Mouse (Mus musculus): ENCODE measurements at regions not wholly inside any gene's neighbourhood (a gene's known extent, or its start where the extent isn't known, plus 50 kb on each side); places are given as distances from the start of the nearest gene placed in this dataset.

DNA sequence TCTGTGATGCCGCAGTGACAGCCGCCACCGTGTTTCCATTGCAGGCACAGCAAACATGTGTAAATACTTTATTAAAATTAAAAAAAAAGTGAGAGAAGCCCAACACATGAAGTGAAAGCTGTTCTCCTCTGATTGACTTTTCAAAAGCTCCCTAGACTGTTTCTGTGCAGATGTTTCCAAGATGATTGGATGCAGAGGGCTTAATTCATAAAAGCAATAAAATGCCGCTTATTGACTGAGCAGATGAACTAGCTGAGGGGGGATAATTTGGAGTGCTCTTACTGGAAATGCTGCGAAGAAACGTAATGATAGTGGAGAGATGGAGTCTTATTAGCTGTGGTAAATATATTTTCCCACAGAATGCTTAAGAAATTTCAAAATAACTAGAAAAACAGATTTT is 170.4 kb downstream of the Rnf144a start:
- H3K27ac ChIP-seq, result no peak overlapping the region
- no peak for ATAC-seq (ENCODE audit: insufficient read depth, low FRiP score, low read depth)
- no peaks in the 10 kb centered on the region for H3K4me1 ChIP-seq
- no peak overlapping the region for H3K4me3 ChIP-seq (replicated peaks)
- no peaks in the 10 kb centered on the region for H3K27me3 ChIP-seq (replicated peaks)
- WGBS, result 89% methylated on average over 6 of the region's 6 CpGs
- no peak overlapping the region for H3K9ac ChIP-seq
- no peaks in the 10 kb centered on the region for H3K9me3 ChIP-seq
- H3K4me2 ChIP-seq, result no peak overlapping the region
- no peaks in the 10 kb centered on the region for H3K36me3 ChIP-seq

DNA sequence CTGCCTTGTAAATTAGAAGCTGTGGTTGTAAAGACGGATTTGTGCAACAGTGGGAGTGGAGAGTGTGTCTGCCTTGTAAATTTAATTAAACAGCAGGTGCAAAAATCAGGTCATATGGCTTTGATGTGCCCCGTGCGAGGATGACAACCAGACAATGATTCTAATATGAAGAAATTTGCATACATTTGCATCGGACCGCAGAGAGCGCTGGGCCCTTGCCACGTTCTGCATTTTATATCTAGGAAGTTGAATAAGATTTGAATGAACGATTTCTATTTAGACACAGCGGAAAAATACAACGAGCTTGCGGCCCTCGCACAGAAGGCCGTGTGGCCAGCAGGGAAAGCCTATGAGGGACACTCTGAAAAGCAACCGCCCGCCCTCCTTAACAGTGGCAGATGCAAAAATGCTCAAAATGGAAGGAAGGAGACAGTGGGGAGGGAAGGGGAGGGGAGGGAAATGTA is 187.5 kb downstream of the Rnf144a start:
- H3K4me3 ChIP-seq (replicated peaks), result no peak overlapping the region
- no peak overlapping the region for H3K27ac ChIP-seq
- H3K9ac ChIP-seq, result no peak overlapping the region
- ATAC-seq (ENCODE audit: insufficient read depth, low FRiP score, low read depth), result no peak
- WGBS, result 90% methylated on average over 15 of the region's 15 CpGs
- no peaks in the 10 kb centered on the region for H3K27me3 ChIP-seq (replicated peaks)
- no peaks in the 10 kb centered on the region for H3K36me3 ChIP-seq
- H3K4me2 ChIP-seq, result no peak overlapping the region
- no peaks in the 10 kb centered on the region for H3K4me1 ChIP-seq
- H3K9me3 ChIP-seq, result no peaks in the 10 kb centered on the region

- no peak overlapping the region for H3K4me3 ChIP-seq (replicated peaks)
- ATAC-seq (ENCODE audit: insufficient read depth, low FRiP score, low read depth), result no peak
- WGBS, result 8% methylated on average over 2 of the region's 2 CpGs
- no peaks in the 10 kb centered on the region for H3K36me3 ChIP-seq
- H3K9me3 ChIP-seq, result no peaks in the 10 kb centered on the region
- H3K27me3 ChIP-seq (replicated peaks), result no peaks in the 10 kb centered on the region
- H3K27ac ChIP-seq, result no peak overlapping the region
- H3K9ac ChIP-seq, result no peak overlapping the region
- H3K4me2 ChIP-seq, result no peak overlapping the region
- H3K4me1 ChIP-seq, result no peaks in the 10 kb centered on the region
These were observed 188.7 kb downstream of the Rnf144a start for GRCm38 (mm10) chr12:26226363-26226762.

GRCm38 (mm10) chr12:26212447-26212846 is 202.6 kb downstream of the Rnf144a start:
- H3K36me3 ChIP-seq, result no peaks in the 10 kb centered on the region
- H3K4me3 ChIP-seq (replicated peaks), result no peak overlapping the region
- WGBS, result 85% methylated on average over 1 of the region's 1 CpGs
- no peak overlapping the region for H3K27ac ChIP-seq
- no peaks in the 10 kb centered on the region for H3K4me1 ChIP-seq
- ATAC-seq (ENCODE audit: insufficient read depth, low FRiP score, low read depth), result no peak
- H3K9ac ChIP-seq, result no peak overlapping the region
- H3K27me3 ChIP-seq (replicated peaks), result no peaks in the 10 kb centered on the region
- no peak overlapping the region for H3K4me2 ChIP-seq
- no peaks in the 10 kb centered on the region for H3K9me3 ChIP-seq

GRCm38 (mm10) chr12:26211423-26211822 is 203.6 kb downstream of the Rnf144a start:
- H3K4me1 ChIP-seq, result no peaks in the 10 kb centered on the region
- H3K9ac ChIP-seq, result no peak overlapping the region
- H3K4me2 ChIP-seq, result no peak overlapping the region
- no peaks in the 10 kb centered on the region for H3K36me3 ChIP-seq
- H3K4me3 ChIP-seq (replicated peaks), result no peak overlapping the region
- no peak overlapping the region for H3K27ac ChIP-seq
- H3K9me3 ChIP-seq, result no peaks in the 10 kb centered on the region
- no peaks in the 10 kb centered on the region for H3K27me3 ChIP-seq (replicated peaks)
- 63% methylated on average over 10 of the region's 10 CpGs for WGBS
- no peak for ATAC-seq (ENCODE audit: insufficient read depth, low FRiP score, low read depth)

GRCm38 (mm10) chr12:26206751-26207150 is 208.3 kb downstream of the Rnf144a start:
- ATAC-seq (ENCODE audit: insufficient read depth, low FRiP score, low read depth), result no peak
- H3K27me3 ChIP-seq (replicated peaks), result no peaks in the 10 kb centered on the region
- H3K4me1 ChIP-seq, result no peaks in the 10 kb centered on the region
- no peak overlapping the region for H3K4me2 ChIP-seq
- H3K4me3 ChIP-seq (replicated peaks), result no peak overlapping the region
- no peaks in the 10 kb centered on the region for H3K36me3 ChIP-seq
- no peak overlapping the region for H3K9ac ChIP-seq
- no peak overlapping the region for H3K27ac ChIP-seq
- WGBS, result 88% methylated on average over 4 of the region's 4 CpGs
- H3K9me3 ChIP-seq, result no peaks in the 10 kb centered on the region

GRCm38 (mm10) chr12:26206036-26206435 is 209.0 kb downstream of the Rnf144a start:
- ATAC-seq (ENCODE audit: insufficient read depth, low FRiP score, low read depth), result no peak
- no peak overlapping the region for H3K4me2 ChIP-seq
- H3K27me3 ChIP-seq (replicated peaks), result no peaks in the 10 kb centered on the region
- H3K4me3 ChIP-seq (replicated peaks), result no peak overlapping the region
- WGBS, result 94% methylated on average over 8 of the region's 8 CpGs
- H3K36me3 ChIP-seq, result no peaks in the 10 kb centered on the region
- H3K4me1 ChIP-seq, result no peaks in the 10 kb centered on the region
- no peak overlapping the region for H3K9ac ChIP-seq
- no peaks in the 10 kb centered on the region for H3K9me3 ChIP-seq
- H3K27ac ChIP-seq, result no peak overlapping the region

- 48% methylated on average over 4 of the region's 4 CpGs for WGBS
- no peaks in the 10 kb centered on the region for H3K27me3 ChIP-seq (replicated peaks)
- no peak overlapping the region for H3K4me3 ChIP-seq (replicated peaks)
- H3K4me2 ChIP-seq, result no peak overlapping the region
- H3K9me3 ChIP-seq, result no peaks in the 10 kb centered on the region
- H3K4me1 ChIP-seq, result no peaks in the 10 kb centered on the region
- no peak overlapping the region for H3K9ac ChIP-seq
- H3K36me3 ChIP-seq, result no peaks in the 10 kb centered on the region
- no peak for ATAC-seq (ENCODE audit: insufficient read depth, low FRiP score, low read depth)
- no peak overlapping the region for H3K27ac ChIP-seq
These were observed 223.0 kb downstream of the Rnf144a start for GRCm38 (mm10) chr12:26191982-26192576.

DNA sequence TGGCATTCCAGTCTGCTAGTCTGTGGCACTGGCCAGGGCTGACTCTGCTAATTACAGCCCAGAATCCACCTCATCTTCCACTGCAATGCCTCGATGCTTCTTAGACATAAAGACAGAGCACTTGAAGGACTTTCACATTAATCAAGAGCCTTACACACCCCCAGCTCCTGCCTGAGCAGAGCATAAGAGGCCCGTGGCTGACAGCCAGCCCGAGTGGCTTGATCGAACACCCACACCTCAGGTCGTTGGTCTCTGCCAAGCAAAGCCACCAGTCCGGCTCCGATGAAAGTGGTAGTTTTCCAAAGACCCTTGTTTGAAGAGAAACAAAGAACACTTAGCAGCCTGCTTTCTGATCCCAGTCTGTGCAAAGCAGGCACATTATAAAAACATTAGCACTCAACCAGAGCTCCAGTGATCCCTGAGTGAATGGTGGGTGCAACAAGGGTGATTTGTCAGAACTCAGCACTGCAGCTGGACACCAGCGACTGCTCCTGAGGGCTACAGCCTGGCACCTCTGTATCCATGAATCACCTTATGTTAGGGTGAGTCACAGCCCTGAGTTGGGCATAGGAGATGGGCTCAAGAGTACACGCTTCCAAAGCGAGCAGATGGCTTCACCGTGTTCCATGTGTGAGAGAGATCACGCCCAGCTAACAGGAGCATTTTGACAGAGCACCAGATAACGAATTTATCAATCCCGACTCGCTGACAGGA is 223.6 kb downstream of the Rnf144a start:
- 26% methylated on average over 15 of the region's 15 CpGs for WGBS
- no peaks in the 10 kb centered on the region for H3K9me3 ChIP-seq
- H3K27ac ChIP-seq, result no peak overlapping the region
- no peak overlapping the region for H3K4me2 ChIP-seq
- no peak overlapping the region for H3K4me3 ChIP-seq (replicated peaks)
- H3K9ac ChIP-seq, result no peak overlapping the region
- H3K27me3 ChIP-seq (replicated peaks), result no peaks in the 10 kb centered on the region
- no peaks in the 10 kb centered on the region for H3K36me3 ChIP-seq
- H3K4me1 ChIP-seq, result no peaks in the 10 kb centered on the region
- no peak for ATAC-seq (ENCODE audit: insufficient read depth, low FRiP score, low read depth)

- no peak overlapping the region for H3K4me2 ChIP-seq
- no peaks in the 10 kb centered on the region for H3K27me3 ChIP-seq (replicated peaks)
- no peak overlapping the region for H3K4me3 ChIP-seq (replicated peaks)
- H3K9ac ChIP-seq, result no peak overlapping the region
- ATAC-seq (ENCODE audit: insufficient read depth, low FRiP score, low read depth), result no peak
- no peaks in the 10 kb centered on the region for H3K9me3 ChIP-seq
- H3K27ac ChIP-seq, result no peak overlapping the region
- 77% methylated on average over 2 of the region's 2 CpGs for WGBS
- no peaks in the 10 kb centered on the region for H3K4me1 ChIP-seq
- no peaks in the 10 kb centered on the region for H3K36me3 ChIP-seq
These were observed 226.1 kb downstream of the Rnf144a start for GRCm38 (mm10) chr12:26188996-26189395.

GRCm38 (mm10) chr12:26187091-26187862 is 227.8 kb downstream of the Rnf144a start:
- Histone ChIP-seq H3K9ac (no peak overlapping the region), H3K36me3 (no peaks in the 10 kb centered on the region), H3K4me2 (no peak overlapping the region), H3K4me1 (no peaks in the 10 kb centered on the region), H3K4me3 (replicated peaks) (no peak overlapping the region), H3K9me3 (no peaks in the 10 kb centered on the region), H3K27ac (no peak overlapping the region), H3K27me3 (replicated peaks) (no peaks in the 10 kb centered on the region)
- 72% methylated on average over 8 of the region's 8 CpGs for WGBS
- no peak for ATAC-seq (ENCODE audit: insufficient read depth, low FRiP score, low read depth)
